Mouse (Mus musculus): ENCODE measurements around the gene Atn1.

The Atn1 gene

GRCm38 (mm10) chr6:124740888-124741761, 15.2 kb downstream of the Atn1 start, which contains the start of gene Grcc10:
TSS of gene Grcc10 (minus strand) at chr6:124741374.
- DNase-seq (ENCODE audit: low spot score in 2 of 2): peak; percentile 83 to 87

GRCm38 (mm10) chr6:124740211-124740887, 16.0 kb downstream of the Atn1 start:
- DNase-seq (ENCODE audit: low spot score in 2 of 2): no peak

GRCm38 (mm10) chr6:124739231-124739796, 17.0 kb downstream of the Atn1 start:
- no peak for DNase-seq (ENCODE audit: low spot score in 2 of 2)

GRCm38 (mm10) chr6:124738511-124739023, 17.8 kb downstream of the Atn1 start, which contains the start of gene Ptpn6:
TSS of gene Ptpn6 (minus strand) at chr6:124738714.
- DNase-seq (ENCODE audit: low spot score in 2 of 2): peak in 1 of 2 experiments; percentile 55

- no peak for DNase-seq (ENCODE audit: low spot score in 2 of 2)
Observed at GRCm38 (mm10) chr6:124737040-124737439, 19.3 kb downstream of the Atn1 start.

- DNase-seq (ENCODE audit: low spot score in 2 of 2): no peak
Observed at GRCm38 (mm10) chr6:124734417-124734816, 21.9 kb downstream of the Atn1 start.

GRCm38 (mm10) chr6:124732476-124733370, 23.6 kb downstream of the Atn1 start:
- DNase-seq (ENCODE audit: low spot score in 2 of 2): peak; percentile 65 to 85

GRCm38 (mm10) chr6:124731038-124731437, 25.3 kb downstream of the Atn1 start:
- no peak for DNase-seq (ENCODE audit: low spot score in 2 of 2)

- DNase-seq (ENCODE audit: low spot score in 2 of 2): peak; percentile 36 to 47
Observed at GRCm38 (mm10) chr6:124729850-124730705, 26.2 kb downstream of the Atn1 start.

- no peak for DNase-seq (ENCODE audit: low spot score in 2 of 2)
Observed at GRCm38 (mm10) chr6:124728621-124729020, 27.7 kb downstream of the Atn1 start.

GRCm38 (mm10) chr6:124724472-124724871, 31.9 kb downstream of the Atn1 start:
- no peak for DNase-seq (ENCODE audit: low spot score in 2 of 2)

GRCm38 (mm10) chr6:124723541-124723940, 32.8 kb downstream of the Atn1 start:
- no peak for DNase-seq (ENCODE audit: low spot score in 2 of 2)

GRCm38 (mm10) chr6:124722876-124723473, 33.3 kb downstream of the Atn1 start:
- no peak for DNase-seq (ENCODE audit: low spot score in 2 of 2)

GRCm38 (mm10) chr6:124720904-124721303, 35.4 kb downstream of the Atn1 start:
- DNase-seq (ENCODE audit: low spot score in 2 of 2): peak; percentile 33 to 61

GRCm38 (mm10) chr6:124719354-124719978, 36.9 kb downstream of the Atn1 start:
- peak; percentile 40 to 58 for DNase-seq (ENCODE audit: low spot score in 2 of 2)

- no peak for DNase-seq (ENCODE audit: low spot score in 2 of 2)
Observed at GRCm38 (mm10) chr6:124718703-124719102, 37.6 kb downstream of the Atn1 start.

- DNase-seq (ENCODE audit: low spot score in 2 of 2): no peak
Observed at GRCm38 (mm10) chr6:124717968-124718367, 38.4 kb downstream of the Atn1 start.

- DNase-seq (ENCODE audit: low spot score in 2 of 2): peak; percentile 31 to 72
Observed at GRCm38 (mm10) chr6:124716864-124717490, 39.3 kb downstream of the Atn1 start.

- DNase-seq (ENCODE audit: low spot score in 2 of 2): no peak
Observed at GRCm38 (mm10) chr6:124712918-124713317, 43.4 kb downstream of the Atn1 start.
